Mouse (Mus musculus) left cerebral cortex, adult 18-20 months (tissue): ENCODE measurements around the gene Clec16a. TPM values are rescaled to one million over a fixed set of nuclear protein-coding genes. Genes with fewer than 3 reads are reported as not detected.

Source experiments
- DNase-seq, 2 experiments: peaks; one replicate each; pipeline ENCODE4 v3.0.0; 2021 to 2022; ENCODE audit warnings: low spot score in 2 of 2, mixed read lengths in 1 of 2
- total RNA-seq, 2 experiments: library from RNA; stranded (reverse); gene quantifications; 2 replicates each; pipeline ENCODE4 v1.2.3; 2021

Clec16a gene
- total RNA-seq, 2 experiments from 2014 or later, result 98.0 to 98.1 TPM

GRCm38 (mm10) chr16:10715632-10716031, 170.5 kb downstream of the Clec16a start:
- no peak for DNase-seq

DNA sequence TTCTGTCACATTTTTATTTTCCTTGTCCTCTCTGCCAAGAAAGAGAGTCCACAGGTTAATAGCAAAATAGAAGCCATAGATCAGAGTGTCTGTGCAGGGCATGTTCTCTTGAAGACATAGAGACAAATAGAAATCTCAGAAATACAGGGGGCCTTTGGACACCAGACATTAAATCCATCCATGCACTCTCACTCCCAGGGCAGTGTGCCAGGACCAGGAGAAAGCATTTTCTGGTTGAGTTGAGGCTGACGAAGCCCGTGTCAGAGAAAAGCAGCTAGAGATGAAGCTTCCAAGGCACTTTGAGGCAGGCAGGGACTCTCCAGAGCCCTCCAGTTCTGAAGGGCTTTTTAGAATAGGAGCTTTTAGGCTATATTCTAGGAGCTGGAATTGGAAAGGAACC, 171.6 kb downstream of the Clec16a start:
- no peak for DNase-seq

GRCm38 (mm10) chr16:10719971-10720370, 174.8 kb downstream of the Clec16a start:
- no peak for DNase-seq

- DNase-seq, result no peak
Measured at GRCm38 (mm10) chr16:10722882-10723544, 177.9 kb downstream of the Clec16a start.

DNA sequence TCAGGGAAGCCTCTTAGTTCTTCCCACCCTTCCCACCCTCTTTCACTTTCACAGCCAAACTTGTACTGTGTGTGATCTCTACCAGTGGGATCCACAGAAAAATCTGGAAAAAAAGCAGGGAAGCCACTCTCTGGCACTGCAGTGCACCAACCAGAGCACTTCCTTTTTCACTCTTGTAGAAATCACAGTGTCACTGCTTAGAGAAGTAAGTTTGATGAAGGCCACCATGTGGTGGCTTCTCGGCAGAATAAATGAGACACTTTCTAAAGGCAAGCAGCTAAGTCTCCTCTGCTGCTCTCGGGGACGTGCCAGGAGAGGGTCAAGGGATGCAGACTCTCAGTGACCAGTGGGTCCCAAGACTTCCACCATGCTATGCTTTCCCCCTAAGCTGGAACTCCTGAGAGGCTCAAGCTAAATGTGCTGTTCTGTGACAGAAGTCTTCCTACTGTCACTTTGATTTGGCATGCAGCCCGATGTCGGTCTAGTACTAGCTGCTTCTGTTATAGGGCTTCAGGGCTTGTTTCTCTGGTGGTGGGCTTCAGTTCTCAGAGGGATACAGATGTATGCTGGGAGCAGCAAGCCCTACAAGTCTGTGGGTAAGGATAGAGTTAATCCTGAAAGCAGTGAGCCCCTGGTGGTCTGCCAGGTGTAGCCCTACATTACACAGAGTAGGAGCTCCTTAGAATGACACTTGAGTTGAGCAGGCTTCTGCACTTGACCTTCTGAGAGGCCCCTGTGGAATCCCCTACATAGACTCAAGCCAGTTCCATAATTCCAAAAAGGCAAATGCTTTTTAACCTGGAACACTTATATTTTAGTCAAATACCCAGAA, 178.9 kb downstream of the Clec16a start:
- DNase-seq, result no peak

DNA sequence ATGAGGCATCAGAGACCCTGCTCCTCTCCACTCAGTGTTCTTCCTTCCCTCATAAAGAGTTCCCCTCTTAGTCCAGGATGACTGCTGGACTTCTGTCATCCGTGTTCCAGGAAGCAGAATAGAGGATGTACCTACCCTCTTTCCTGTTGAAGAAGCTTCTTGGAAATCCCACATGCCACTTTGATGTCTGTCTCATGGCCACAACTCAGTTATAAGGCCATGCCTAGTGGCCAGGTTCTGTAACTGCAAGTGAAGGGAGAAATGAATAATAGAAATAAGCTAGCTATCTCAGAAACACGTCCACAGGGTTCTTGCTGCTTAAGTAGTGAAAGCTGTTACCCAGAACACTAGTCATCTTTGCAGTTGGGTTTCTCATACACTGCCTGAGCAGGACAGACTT, 180.0 kb downstream of the Clec16a start:
- no peak for DNase-seq

GRCm38 (mm10) chr16:10727630-10728029, 182.5 kb downstream of the Clec16a start:
- no peak for DNase-seq

DNA sequence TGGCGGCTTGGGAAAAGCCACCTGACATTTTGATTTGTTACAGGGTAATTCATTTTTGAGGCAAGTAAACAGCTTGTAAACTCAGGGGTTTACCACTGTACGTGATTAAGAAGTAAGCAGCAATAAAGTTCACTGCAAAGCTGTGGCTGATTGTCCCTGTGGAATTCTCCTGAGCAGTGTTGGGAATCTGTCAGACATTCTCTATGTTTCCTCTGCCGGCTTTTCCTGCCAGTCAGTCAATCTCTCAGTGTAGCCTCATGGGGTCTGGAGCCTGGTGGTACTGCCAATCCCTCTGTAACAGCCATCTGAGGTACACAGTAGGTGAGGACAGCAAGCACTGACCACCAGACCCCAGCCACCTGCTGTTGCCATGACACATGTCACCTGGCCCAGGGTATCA, 183.7 kb downstream of the Clec16a start:
- no peak for DNase-seq

- no peak for DNase-seq
Measured at GRCm38 (mm10) chr16:10730941-10731340, 185.8 kb downstream of the Clec16a start.

GRCm38 (mm10) chr16:10731785-10732184, 186.6 kb downstream of the Clec16a start:
- no peak for DNase-seq

DNA sequence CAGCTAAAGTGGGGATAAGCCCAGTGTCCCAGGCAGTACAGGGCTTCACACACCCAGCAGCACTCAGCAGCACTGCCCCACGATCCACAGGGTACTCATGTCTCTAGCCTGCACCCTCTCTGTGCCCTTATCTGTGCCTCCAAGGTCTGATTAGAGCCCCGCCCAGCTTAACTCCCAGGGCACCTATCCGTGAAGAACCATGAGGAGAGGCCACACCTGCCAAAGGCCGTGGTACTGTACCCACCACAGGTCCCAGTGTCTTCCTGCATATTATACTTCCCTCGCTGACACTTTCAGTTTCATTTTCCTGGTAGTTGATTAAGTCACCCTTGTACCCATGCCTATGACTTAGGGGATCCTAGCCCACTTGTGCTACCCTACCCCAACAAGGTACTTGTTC, 187.3 kb downstream of the Clec16a start:
- no peak for DNase-seq

DNA sequence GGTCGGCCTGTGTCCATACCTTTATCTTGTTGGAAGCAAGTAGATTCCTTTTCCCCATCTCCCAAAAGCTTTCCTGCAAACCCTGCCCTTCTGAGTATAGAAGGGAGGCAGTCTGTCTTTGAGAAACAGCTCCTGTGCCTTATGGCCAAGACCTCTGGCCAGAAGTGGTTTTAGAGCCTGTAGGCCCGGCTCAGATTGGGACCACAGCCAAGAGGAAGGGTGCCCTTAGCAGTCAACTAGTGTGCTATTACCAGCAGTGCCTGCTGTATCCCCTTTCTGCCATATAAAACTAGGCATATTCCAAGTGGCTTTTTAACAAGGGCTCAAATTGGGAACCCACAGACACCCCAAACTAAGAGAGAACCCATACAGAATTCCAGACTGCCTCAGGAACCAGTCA, 190.6 kb downstream of the Clec16a start:
- DNase-seq, result no peak

GRCm38 (mm10) chr16:10736364-10736763, 191.2 kb downstream of the Clec16a start:
- DNase-seq, result no peak

DNA sequence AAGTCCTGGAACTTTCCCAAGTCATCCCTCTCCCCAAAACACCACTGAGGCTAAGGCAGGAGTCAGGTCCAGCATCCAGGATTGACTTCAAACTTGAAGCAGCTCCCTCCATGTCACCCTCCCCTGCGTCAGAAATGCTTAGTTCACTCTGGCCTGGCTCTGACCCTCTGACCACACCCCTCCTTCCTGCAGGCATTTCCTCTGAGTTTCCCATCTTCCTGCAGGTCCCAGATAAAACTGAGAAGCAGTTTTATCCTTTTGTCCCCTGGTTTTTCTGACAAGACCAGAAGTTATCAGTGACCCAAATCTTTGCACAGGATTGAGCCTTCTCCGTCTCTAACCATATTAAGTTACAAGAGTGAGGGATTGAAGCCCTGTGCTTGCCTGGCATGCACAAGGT, 192.4 kb downstream of the Clec16a start:
- no peak for DNase-seq

DNA sequence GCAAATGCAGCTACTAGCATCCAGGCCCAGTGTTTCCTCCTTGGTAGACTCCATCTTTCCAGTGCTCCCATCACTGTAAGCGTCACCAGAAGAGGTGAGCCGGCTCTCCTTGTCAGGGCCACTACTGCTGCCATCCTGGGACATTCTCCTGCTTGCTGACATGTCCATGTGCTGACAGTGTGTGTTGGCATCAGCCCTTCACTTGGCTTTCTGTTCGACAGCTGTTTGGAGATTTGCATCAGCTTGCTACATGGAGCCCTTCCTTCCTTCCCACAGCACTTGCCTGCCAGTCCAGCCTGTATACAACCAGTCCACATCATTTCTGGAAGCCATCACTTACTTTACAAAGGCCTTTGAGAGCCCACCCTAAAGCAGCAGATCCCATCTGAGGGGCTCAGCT, 193.7 kb downstream of the Clec16a start:
- no peak for DNase-seq

DNA sequence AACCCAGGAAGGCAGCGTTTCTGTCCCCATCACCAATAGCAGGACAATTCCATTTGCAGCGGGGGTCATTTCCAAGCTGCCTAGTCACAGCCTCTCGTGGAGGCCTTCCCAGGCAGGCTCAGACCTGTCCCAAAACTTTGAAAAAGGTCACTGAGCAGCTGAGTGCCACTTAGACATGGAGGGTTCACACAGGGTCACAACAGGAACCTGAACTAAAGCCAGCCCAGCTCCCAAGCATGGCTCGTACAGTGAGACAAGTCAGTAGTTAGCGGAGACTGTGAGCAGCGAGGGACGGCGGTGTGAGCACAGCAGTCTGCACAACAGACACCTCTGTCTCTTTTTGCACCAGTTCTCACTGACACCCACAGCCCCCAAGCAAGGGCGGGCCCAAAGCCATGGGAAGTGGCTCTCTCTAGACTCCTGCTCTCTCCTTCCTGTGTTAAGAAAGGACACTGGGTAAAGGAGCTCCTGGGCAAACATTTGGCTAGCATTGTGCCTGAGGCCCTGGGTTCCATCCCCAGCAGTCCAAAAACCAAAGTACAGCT, 194.8 kb downstream of the Clec16a start:
- DNase-seq, result no peak

GRCm38 (mm10) chr16:10741082-10741481, 195.9 kb downstream of the Clec16a start:
- DNase-seq, result no peak

DNA sequence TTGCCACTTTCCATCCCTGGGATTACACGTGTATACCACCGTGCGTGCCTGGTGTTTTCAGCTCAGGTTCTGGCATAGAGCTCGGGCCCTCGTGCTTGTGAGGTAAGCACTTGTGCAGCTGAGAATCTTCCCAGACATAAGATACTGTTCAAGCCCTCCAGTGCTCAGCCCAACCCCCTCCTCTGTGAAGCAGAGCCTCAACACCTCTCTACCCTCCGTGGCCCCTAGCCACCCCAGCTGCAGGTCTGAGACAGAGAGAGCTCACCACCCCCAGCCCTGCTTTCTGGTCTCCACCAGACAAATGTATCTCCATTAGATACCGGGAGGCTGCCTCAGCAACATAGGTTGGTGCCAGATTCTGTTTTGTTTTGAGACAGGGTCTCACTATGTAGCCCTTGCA, 204.1 kb downstream of the Clec16a start:
- no peak for DNase-seq

GRCm38 (mm10) chr16:10749824-10750223, 204.7 kb downstream of the Clec16a start:
- DNase-seq, result peak; percentile 25 to 30

GRCm38 (mm10) chr16:10754521-10755296, 209.6 kb downstream of the Clec16a start:
- DNase-seq, result no peak

- no peak for DNase-seq
Measured at GRCm38 (mm10) chr16:10756168-10756567, 211.0 kb downstream of the Clec16a start.

- DNase-seq, result no peak
Measured at GRCm38 (mm10) chr16:10761182-10761581, 216.0 kb downstream of the Clec16a start.
